Mouse (Mus musculus) heart, embryonic 12.5 days (tissue): ENCODE results near the gene Slc5a1. TPM values are rescaled to one million over a fixed set of nuclear protein-coding genes. Genes with fewer than 3 reads are reported as not detected.

Source experiments
- ATAC-seq: fragments of 200-750 bp; cut with Nextera tagmentation; 2 replicates; pipeline ENCODE4 v1.8.0; 2017; ENCODE audit warnings: moderate TSS enrichment, moderate library complexity; ENCODE audit not compliant: insufficient number of reproducible peaks, low FRiP score
- H3K27ac ChIP-seq: fragments of 300-500 bp; sonication (generic); 2 replicates; pipeline ENCODE4 v1.5.1; 2016; ENCODE audit warnings: mild to moderate bottlenecking, moderate library complexity; ENCODE audit not compliant: poor library complexity, severe bottlenecking
- H3K27me3 ChIP-seq: fragments of 300-500 bp; sonication (generic); replicated peaks from 2 replicates; pipeline ENCODE4 v1.6.1; 2016; ENCODE audit warnings: mild to moderate bottlenecking, moderate library complexity
- H3K36me3 ChIP-seq: fragments of 300-500 bp; sonication (generic); 2 replicates; pipeline ENCODE4 v1.6.1; 2016; ENCODE audit warnings: mild to moderate bottlenecking, moderate library complexity
- H3K4me1 ChIP-seq: fragments of 300-500 bp; sonication (generic); replicated peaks from 2 replicates; pipeline ENCODE4 v1.6.1; 2016; ENCODE audit warnings: mild to moderate bottlenecking
- H3K4me2 ChIP-seq: fragments of 300-500 bp; sonication (generic); 2 replicates; pipeline ENCODE4 v1.6.1; 2016; ENCODE audit warnings: mild to moderate bottlenecking, moderate library complexity
- H3K4me3 ChIP-seq: fragments of 300-500 bp; sonication (generic); 2 replicates; pipeline ENCODE4 v1.5.1; 2016; ENCODE audit warnings: mild to moderate bottlenecking
- H3K9ac ChIP-seq: fragments of 300-500 bp; sonication (generic); 2 replicates; pipeline ENCODE4 v1.6.1; 2016; ENCODE audit warnings: mild to moderate bottlenecking, moderate library complexity
- H3K9me3 ChIP-seq: fragments of 300-500 bp; sonication (generic); replicated peaks from 2 replicates; pipeline ENCODE4 v1.6.1; 2016; ENCODE audit warnings: mild to moderate bottlenecking, moderate library complexity
- WGBS: fragments of 180-500 bp; shearing (Covaris S2); methylation state at CpG from one replicate; pipeline ENCODE4 v1.1.7; 2016; 5-methylcytosine and 5-hydroxymethylcytosine counted together
- polyA plus RNA-seq: library from polyadenylated mRNA; unstranded; fragments of >200 nt; fragmentation: Nextera tagmentation; extraction: Ambion mirVana; gene quantifications from 2 replicates; pipeline ENCODE4 v1.2.1, GENCODE M21; 2016

The Slc5a1 gene
- polyA plus RNA-seq, 1 experiment from 2014 or later, result not detected

- H3K4me3 ChIP-seq, result no peak overlapping the region
Measured at GRCm38 (mm10) chr5:33107056-33107455, 3.0 kb downstream of the Slc5a1 start.

GRCm38 (mm10) chr5:33107778-33108405, 3.9 kb downstream of the Slc5a1 start:
- Histone ChIP-seq H3K4me3 (no peak overlapping the region), H3K4me2 (no peak overlapping the region), H3K27me3 (peaks cover 36% of the 10 kb centered on the region), H3K27ac (no peak overlapping the region), H3K9ac (no peak overlapping the region), H3K4me1 (no peaks in the 10 kb centered on the region), H3K9me3 (no peaks in the 10 kb centered on the region), H3K36me3 (no peaks in the 10 kb centered on the region)
- 77% methylated on average over 14 of the region's 14 CpGs for WGBS
- no peak for ATAC-seq

More at GRCm38 (mm10) chr5:33107056-33107455, 3.0 kb downstream of the Slc5a1 start:
- Histone ChIP-seq H3K27ac (no peak overlapping the region), H3K4me1 (no peaks in the 10 kb centered on the region), H3K36me3 (no peaks in the 10 kb centered on the region), H3K4me2 (no peak overlapping the region), H3K27me3 (peaks cover 43% of the 10 kb centered on the region), H3K9me3 (no peaks in the 10 kb centered on the region), H3K9ac (no peak overlapping the region)
- 62% methylated on average over 6 of the region's 6 CpGs for WGBS
- no peak for ATAC-seq

- H3K36me3 ChIP-seq, result no peaks in the 10 kb centered on the region
- no peak overlapping the region for H3K9ac ChIP-seq
- H3K27me3 ChIP-seq, result no peaks in the 10 kb centered on the region
- ATAC-seq, result no peak
- no peak overlapping the region for H3K4me3 ChIP-seq
- H3K9me3 ChIP-seq, result no peaks in the 10 kb centered on the region
- 53% methylated on average over 4 of the region's 4 CpGs for WGBS
- no peak overlapping the region for H3K4me2 ChIP-seq
- no peaks in the 10 kb centered on the region for H3K4me1 ChIP-seq
- H3K27ac ChIP-seq, result no peak overlapping the region
Measured at GRCm38 (mm10) chr5:33121871-33122315, 17.9 kb downstream of the Slc5a1 start.

- no peak overlapping the region for H3K4me3 ChIP-seq
- no peaks in the 10 kb centered on the region for H3K9me3 ChIP-seq
- no peak overlapping the region for H3K4me2 ChIP-seq
- no peak for ATAC-seq
- no peaks in the 10 kb centered on the region for H3K4me1 ChIP-seq
- no peak overlapping the region for H3K27ac ChIP-seq
- no peak overlapping the region for H3K9ac ChIP-seq
- no peaks in the 10 kb centered on the region for H3K27me3 ChIP-seq
- 71% methylated on average over 3 of the region's 3 CpGs for WGBS
- no peaks in the 10 kb centered on the region for H3K36me3 ChIP-seq
Measured at GRCm38 (mm10) chr5:33123658-33124057, 19.6 kb downstream of the Slc5a1 start.

GRCm38 (mm10) chr5:33125318-33125717, 21.3 kb downstream of the Slc5a1 start:
- WGBS, result 78% methylated on average over 4 of the region's 4 CpGs
- Histone ChIP-seq H3K36me3 (no peaks in the 10 kb centered on the region), H3K4me2 (no peak overlapping the region), H3K4me1 (no peaks in the 10 kb centered on the region), H3K4me3 (no peak overlapping the region), H3K9ac (no peak overlapping the region), H3K9me3 (no peaks in the 10 kb centered on the region), H3K27me3 (no peaks in the 10 kb centered on the region), H3K27ac (no peak overlapping the region)
- ATAC-seq, result no peak

GRCm38 (mm10) chr5:33134132-33134531, 30.1 kb downstream of the Slc5a1 start:
- Histone ChIP-seq H3K27me3 (0 out of 2 replicates have a peak, but pooled peaks cover 4% of the 10 kb centered on the region), H3K4me3 (no peak overlapping the region), H3K36me3 (no peaks in the 10 kb centered on the region), H3K27ac (no peak overlapping the region), H3K4me2 (no peak overlapping the region), H3K4me1 (no peaks in the 10 kb centered on the region), H3K9ac (no peak overlapping the region), H3K9me3 (no peaks in the 10 kb centered on the region)
- no peak for ATAC-seq
- 84% methylated on average over 4 of the region's 4 CpGs for WGBS

GRCm38 (mm10) chr5:33135611-33136010, 31.6 kb downstream of the Slc5a1 start:
- Histone ChIP-seq H3K4me2 (no peak overlapping the region), H3K27me3 (0 out of 2 replicates have a peak, but pooled peaks cover 4% of the 10 kb centered on the region), H3K4me1 (no peaks in the 10 kb centered on the region), H3K9ac (no peak overlapping the region), H3K9me3 (no peaks in the 10 kb centered on the region), H3K27ac (no peak overlapping the region), H3K4me3 (no peak overlapping the region), H3K36me3 (no peaks in the 10 kb centered on the region)
- ATAC-seq, result no peak
- WGBS, result 76% methylated on average over 5 of the region's 5 CpGs

- no peaks in the 10 kb centered on the region for H3K9me3 ChIP-seq
- H3K4me3 ChIP-seq, result no peak overlapping the region
- no peak for ATAC-seq
- H3K27ac ChIP-seq, result no peak overlapping the region
- no peak overlapping the region for H3K4me2 ChIP-seq
- H3K36me3 ChIP-seq, result no peaks in the 10 kb centered on the region
- no peak overlapping the region for H3K9ac ChIP-seq
- 0 out of 2 replicates have a peak, but pooled peaks cover 2% of the 10 kb centered on the region for H3K27me3 ChIP-seq
- WGBS, result 55% methylated on average over 7 of the region's 7 CpGs
- H3K4me1 ChIP-seq, result no peaks in the 10 kb centered on the region
Measured at GRCm38 (mm10) chr5:33142790-33143455, 38.9 kb downstream of the Slc5a1 start.

- no peak overlapping the region for H3K27ac ChIP-seq
- H3K36me3 ChIP-seq, result no peaks in the 10 kb centered on the region
- ATAC-seq, result no peak
- no peak overlapping the region for H3K4me3 ChIP-seq
- H3K4me1 ChIP-seq, result no peaks in the 10 kb centered on the region
- no peaks in the 10 kb centered on the region for H3K9me3 ChIP-seq
- H3K27me3 ChIP-seq, result 0 out of 2 replicates have a peak, but pooled peaks cover 2% of the 10 kb centered on the region
- no peak overlapping the region for H3K4me2 ChIP-seq
- WGBS, result 49% methylated on average over 5 of the region's 5 CpGs
- no peak overlapping the region for H3K9ac ChIP-seq
Measured at GRCm38 (mm10) chr5:33144025-33144424, 40.0 kb downstream of the Slc5a1 start.

GRCm38 (mm10) chr5:33146837-33147236, 42.8 kb downstream of the Slc5a1 start:
- ATAC-seq, result no peak
- Histone ChIP-seq H3K9me3 (no peaks in the 10 kb centered on the region), H3K36me3 (no peaks in the 10 kb centered on the region), H3K4me3 (no peak overlapping the region), H3K9ac (no peak overlapping the region), H3K27ac (no peak overlapping the region), H3K4me2 (no peak overlapping the region), H3K27me3 (0 out of 2 replicates have a peak, but pooled peaks cover 2% of the 10 kb centered on the region), H3K4me1 (no peaks in the 10 kb centered on the region)
- 75% methylated on average over 9 of the region's 9 CpGs for WGBS

GRCm38 (mm10) chr5:33147691-33148090, 43.7 kb downstream of the Slc5a1 start:
- Histone ChIP-seq H3K9me3 (no peaks in the 10 kb centered on the region), H3K36me3 (no peaks in the 10 kb centered on the region), H3K9ac (no peak overlapping the region), H3K4me1 (no peaks in the 10 kb centered on the region), H3K4me3 (no peak overlapping the region), H3K27ac (no peak overlapping the region), H3K4me2 (no peak overlapping the region), H3K27me3 (0 out of 2 replicates have a peak, but pooled peaks cover 2% of the 10 kb centered on the region)
- 66% methylated on average over 6 of the region's 6 CpGs for WGBS
- no peak for ATAC-seq
